Mouse (Mus musculus): Measurements from ENCODE around the gene St8sia6. TPM values are rescaled to one million over a fixed set of nuclear protein-coding genes. Genes with fewer than 3 reads are reported as not detected.

St8sia6 gene
- total RNA-seq, 2 experiments from 2014 or later = 2.8 to 3.7 TPM

- no peak for TF ChIP-seq CTCF (conservative IDR thresholded peaks at IDR 0.05)
- no peak for DNase-seq (ENCODE audit: low spot score in 2 of 2)
- H3K27ac ChIP-seq = no peak overlapping the region
Measured at GRCm38 (mm10) chr2:13750089-13750488, 43.8 kb downstream of the St8sia6 start.

GRCm38 (mm10) chr2:13749176-13749575 lies 44.7 kb downstream of the St8sia6 start:
- DNase-seq (ENCODE audit: low spot score in 2 of 2) = no peak
- no peak overlapping the region for H3K27ac ChIP-seq
- TF ChIP-seq CTCF (conservative IDR thresholded peaks at IDR 0.05) = no peak
- H3K4me3 ChIP-seq = no peak overlapping the region

More at GRCm38 (mm10) chr2:13750089-13750488, 43.8 kb downstream of the St8sia6 start:
- no peak overlapping the region for H3K4me3 ChIP-seq

GRCm38 (mm10) chr2:13747576-13747975 lies 46.3 kb downstream of the St8sia6 start:
- TF ChIP-seq CTCF (conservative IDR thresholded peaks at IDR 0.05) = no peak
- Histone ChIP-seq H3K4me3 (no peak overlapping the region), H3K27ac (no peak overlapping the region)
- DNase-seq (ENCODE audit: low spot score in 2 of 2) = no peak

- Histone ChIP-seq H3K27ac (no peak overlapping the region), H3K4me3 (no peak overlapping the region)
- no peak for DNase-seq (ENCODE audit: low spot score in 2 of 2)
- TF ChIP-seq CTCF (conservative IDR thresholded peaks at IDR 0.05) = no peak
Measured at GRCm38 (mm10) chr2:13746023-13746422, 47.8 kb downstream of the St8sia6 start.

- H3K27ac ChIP-seq = no peak overlapping the region
- H3K4me3 ChIP-seq = no peak overlapping the region
- DNase-seq (ENCODE audit: low spot score in 2 of 2) = no peak
- TF ChIP-seq CTCF (conservative IDR thresholded peaks at IDR 0.05) = no peak
Measured at GRCm38 (mm10) chr2:13738704-13739103, 55.2 kb downstream of the St8sia6 start.

GRCm38 (mm10) chr2:13727901-13728300 lies 66.0 kb downstream of the St8sia6 start:
- TF ChIP-seq CTCF (conservative IDR thresholded peaks at IDR 0.05) = no peak
- Histone ChIP-seq H3K4me3 (no peak overlapping the region), H3K27ac (no peak overlapping the region)
- no peak for DNase-seq (ENCODE audit: low spot score in 2 of 2)

- no peak for TF ChIP-seq CTCF (conservative IDR thresholded peaks at IDR 0.05)
- Histone ChIP-seq H3K27ac (no peak overlapping the region), H3K4me3 (no peak overlapping the region)
- DNase-seq (ENCODE audit: low spot score in 2 of 2) = peak in 1 of 2 experiments; percentile 3
Measured at GRCm38 (mm10) chr2:13725592-13725991, 68.3 kb downstream of the St8sia6 start.

GRCm38 (mm10) chr2:13722241-13722640 lies 71.6 kb downstream of the St8sia6 start:
- H3K4me3 ChIP-seq = no peak overlapping the region
- H3K27ac ChIP-seq = no peak overlapping the region
- TF ChIP-seq CTCF (conservative IDR thresholded peaks at IDR 0.05) = no peak
- DNase-seq (ENCODE audit: low spot score in 2 of 2) = no peak

- H3K4me3 ChIP-seq = no peak overlapping the region
- H3K27ac ChIP-seq = no peak overlapping the region
- TF ChIP-seq CTCF (conservative IDR thresholded peaks at IDR 0.05) = no peak
- no peak for DNase-seq (ENCODE audit: low spot score in 2 of 2)
Measured at GRCm38 (mm10) chr2:13718628-13719185, 75.2 kb downstream of the St8sia6 start.

GRCm38 (mm10) chr2:13708785-13709184 lies 85.1 kb downstream of the St8sia6 start:
- DNase-seq (ENCODE audit: low spot score in 2 of 2) = no peak
- no peak for TF ChIP-seq CTCF (conservative IDR thresholded peaks at IDR 0.05)
- no peak overlapping the region for H3K4me3 ChIP-seq
- no peak overlapping the region for H3K27ac ChIP-seq

GRCm38 (mm10) chr2:13697514-13697913 lies 96.3 kb downstream of the St8sia6 start:
- TF ChIP-seq CTCF (conservative IDR thresholded peaks at IDR 0.05) = no peak

GRCm38 (mm10) chr2:13694417-13694816 lies 99.4 kb downstream of the St8sia6 start:
- TF ChIP-seq CTCF (conservative IDR thresholded peaks at IDR 0.05) = no peak
- H3K4me3 ChIP-seq = no peak overlapping the region
- no peak for DNase-seq (ENCODE audit: low spot score in 2 of 2)
- no peak overlapping the region for H3K27ac ChIP-seq

More at GRCm38 (mm10) chr2:13697514-13697913, 96.3 kb downstream of the St8sia6 start:
- no peak overlapping the region for H3K4me3 ChIP-seq
- DNase-seq (ENCODE audit: low spot score in 2 of 2) = no peak
- H3K27ac ChIP-seq = no peak overlapping the region

GRCm38 (mm10) chr2:13684380-13684779 lies 109.5 kb downstream of the St8sia6 start:
- no peak for TF ChIP-seq CTCF (conservative IDR thresholded peaks at IDR 0.05)
- no peak overlapping the region for H3K4me3 ChIP-seq
- no peak for DNase-seq (ENCODE audit: low spot score in 2 of 2)
- H3K27ac ChIP-seq = no peak overlapping the region

GRCm38 (mm10) chr2:13683205-13683570 lies 110.7 kb downstream of the St8sia6 start:
- Histone ChIP-seq H3K27ac (no peak overlapping the region), H3K4me3 (no peak overlapping the region)
- no peak for DNase-seq (ENCODE audit: low spot score in 2 of 2)
- TF ChIP-seq CTCF (conservative IDR thresholded peaks at IDR 0.05) = no peak

Measured in layer of hippocampus, adult 2 months (tissue).